Mouse (Mus musculus) liver, embryonic 12.5 days (tissue): Measurements from ENCODE around the gene Mxi1. TPM values are rescaled to one million over a fixed set of nuclear protein-coding genes. Genes with fewer than 3 reads are reported as not detected.

Experiments
- ATAC-seq: fragments of 200-750 bp; cut with Nextera tagmentation; 2 replicates; pipeline ENCODE4 v1.8.0; 2017; ENCODE audit warnings: moderate number of reproducible peaks, mild to moderate bottlenecking, moderate library complexity
- H3K27ac ChIP-seq: fragments of 300-500 bp; sonication (generic); 2 replicates; pipeline ENCODE4 v1.5.1; 2016; ENCODE audit warnings: mild to moderate bottlenecking
- H3K27me3 ChIP-seq: fragments of 300-500 bp; sonication (generic); replicated peaks from 2 replicates; pipeline ENCODE4 v1.6.1; 2016; ENCODE audit warnings: mild to moderate bottlenecking, moderate library complexity
- H3K36me3 ChIP-seq: fragments of 300-500 bp; sonication (generic); 2 replicates; pipeline ENCODE4 v1.6.1; 2016; ENCODE audit warnings: mild to moderate bottlenecking, moderate library complexity
- H3K4me1 ChIP-seq: fragments of 300-500 bp; sonication (generic); 2 replicates; pipeline ENCODE4 v1.6.1; 2016
- H3K4me2 ChIP-seq: fragments of 300-500 bp; sonication (generic); 2 replicates; pipeline ENCODE4 v1.6.1; 2016; ENCODE audit warnings: mild to moderate bottlenecking, moderate library complexity
- H3K4me3 ChIP-seq: fragments of 300-500 bp; sonication (generic); 2 replicates; pipeline ENCODE4 v1.5.1; 2016; ENCODE audit warnings: mild to moderate bottlenecking, moderate library complexity
- H3K9ac ChIP-seq: fragments of 300-500 bp; sonication (generic); 2 replicates; pipeline ENCODE4 v1.6.1; 2016; ENCODE audit warnings: mild to moderate bottlenecking, moderate library complexity
- H3K9me3 ChIP-seq: fragments of 300-500 bp; sonication (generic); replicated peaks from 2 replicates; pipeline ENCODE4 v1.6.1; 2016; ENCODE audit warnings: mild to moderate bottlenecking, moderate library complexity
- WGBS: fragments of 180-500 bp; shearing (Covaris S2); methylation state at CpG from one replicate; pipeline ENCODE4 v1.1.7; 2016; ENCODE audit not compliant: insufficient replicate concordance; 5-methylcytosine and 5-hydroxymethylcytosine counted together
- polyA plus RNA-seq: library from polyadenylated mRNA; unstranded; fragments of >200 nt; fragmentation: Nextera tagmentation; extraction: Ambion mirVana; gene quantifications from 2 replicates; pipeline ENCODE4 v1.2.1, GENCODE M21; 2016

Gene Mxi1
- polyA plus RNA-seq, 1 experiment from 2014 or later = 38.3 TPM

DNA sequence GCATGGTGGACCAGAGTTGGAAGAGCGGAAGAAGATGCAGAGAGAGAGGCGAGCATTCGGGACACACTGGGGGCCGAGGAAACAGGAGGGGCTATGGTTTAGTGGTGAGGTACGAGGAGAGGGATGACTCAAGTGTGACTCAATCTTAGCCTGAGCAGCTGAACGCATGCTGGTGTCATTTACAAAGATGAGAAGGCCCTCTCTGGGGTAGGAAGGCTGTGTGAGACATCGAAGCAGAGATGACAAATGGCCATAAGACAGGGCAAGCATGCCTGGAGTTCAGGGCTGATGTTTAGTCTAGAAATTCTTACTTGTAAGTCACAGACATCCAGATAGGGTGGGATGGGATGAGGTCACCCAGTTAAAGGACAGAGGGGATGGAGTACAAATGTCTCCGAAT is 98.1 kb downstream of the Mxi1 start:
- WGBS = 63% methylated on average over 8 of the region's 8 CpGs
- no peak for ATAC-seq
- Histone ChIP-seq H3K4me1 (peaks cover 20% of the 10 kb centered on the region), H3K4me2 (no peak overlapping the region), H3K27me3 (no peaks in the 10 kb centered on the region), H3K27ac (no peak overlapping the region), H3K36me3 (no peaks in the 10 kb centered on the region), H3K9ac (no peak overlapping the region), H3K9me3 (no peaks in the 10 kb centered on the region), H3K4me3 (no peak overlapping the region)

DNA sequence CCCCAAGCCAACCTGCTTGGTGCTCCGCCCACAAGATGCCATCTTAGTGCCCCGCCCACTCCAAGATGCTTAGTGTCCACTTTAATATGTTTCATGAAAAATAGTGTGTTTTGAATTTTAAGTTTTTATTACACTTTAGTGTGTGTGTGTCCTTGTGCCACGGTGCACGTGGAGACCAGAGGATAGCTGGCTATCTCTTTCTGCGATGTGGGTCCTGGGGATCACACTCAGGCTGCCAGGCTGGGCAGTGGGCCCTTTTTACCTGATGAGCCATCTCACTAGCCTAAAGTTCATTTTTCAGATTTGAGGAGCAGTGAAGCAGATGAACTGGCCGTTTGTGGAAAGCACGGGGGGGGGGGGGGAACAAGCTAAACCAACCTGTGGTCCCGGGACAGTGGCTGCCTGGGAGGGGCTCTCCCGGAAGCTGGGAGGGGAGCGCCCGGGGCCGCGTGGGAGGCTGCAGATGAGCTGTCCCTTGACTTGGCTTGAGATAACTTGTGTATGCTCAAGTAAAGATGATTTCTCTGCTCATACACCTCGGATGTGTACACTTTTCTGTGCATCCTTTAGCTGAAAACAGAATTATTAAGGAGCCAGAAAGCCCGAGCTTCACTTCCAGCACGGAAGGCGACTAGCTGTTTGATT is 99.5 kb downstream of the Mxi1 start:
- Histone ChIP-seq H3K4me1 (peaks cover 31% of the 10 kb centered on the region), H3K9ac (no peak overlapping the region), H3K9me3 (no peaks in the 10 kb centered on the region), H3K27me3 (no peaks in the 10 kb centered on the region), H3K4me3 (no peak overlapping the region), H3K4me2 (peak overlapping the region; percentile 13), H3K27ac (no peak overlapping the region), H3K36me3 (no peaks in the 10 kb centered on the region)
- no peak for ATAC-seq
- WGBS = 44% methylated on average over 17 of the region's 17 CpGs

DNA sequence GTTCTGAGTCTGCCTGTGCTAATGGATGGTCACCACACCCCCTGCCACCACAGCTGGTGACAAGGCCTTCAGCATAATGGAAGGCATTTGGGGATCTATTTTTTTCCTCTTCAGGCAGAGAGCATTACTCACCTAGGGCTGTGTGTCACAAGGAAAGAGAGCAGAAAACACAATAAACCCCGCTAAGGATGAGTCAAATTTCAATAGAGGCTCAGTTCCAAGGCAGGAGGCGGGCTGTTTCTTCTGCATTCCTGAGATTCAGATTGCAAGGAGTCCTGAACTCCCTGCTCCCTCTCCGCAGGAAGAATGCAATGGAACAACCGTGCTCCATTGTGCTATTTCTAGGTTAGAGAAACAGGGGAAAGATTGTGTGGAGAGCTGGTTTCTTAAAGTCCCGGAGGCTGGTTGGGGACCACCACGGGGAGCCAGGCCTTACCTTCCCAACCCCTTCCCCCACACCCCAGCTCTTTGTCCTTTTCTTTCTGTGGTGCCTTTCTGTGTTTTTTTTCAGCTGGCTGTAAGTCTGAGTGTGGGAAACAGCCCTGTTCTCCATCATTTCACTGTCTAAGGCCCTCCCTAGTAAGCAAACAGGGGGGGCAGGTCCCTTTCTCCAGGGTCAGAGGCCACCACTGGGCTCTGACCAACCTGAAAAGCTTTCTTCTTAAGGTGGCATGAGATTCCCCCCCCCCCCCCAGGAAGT is 102.0 kb downstream of the Mxi1 start:
- H3K27ac ChIP-seq = no peak overlapping the region; the same call in 1 of the 2 replicates
- H3K4me1 ChIP-seq = peaks cover 37% of the 10 kb centered on the region
- H3K36me3 ChIP-seq = no peaks in the 10 kb centered on the region
- no peak overlapping the region for H3K9ac ChIP-seq
- no peak for ATAC-seq
- WGBS = 49% methylated on average over 6 of the region's 6 CpGs
- no peaks in the 10 kb centered on the region for H3K9me3 ChIP-seq
- H3K4me3 ChIP-seq = no peak overlapping the region
- H3K27me3 ChIP-seq = no peaks in the 10 kb centered on the region
- H3K4me2 ChIP-seq = no peak overlapping the region

DNA sequence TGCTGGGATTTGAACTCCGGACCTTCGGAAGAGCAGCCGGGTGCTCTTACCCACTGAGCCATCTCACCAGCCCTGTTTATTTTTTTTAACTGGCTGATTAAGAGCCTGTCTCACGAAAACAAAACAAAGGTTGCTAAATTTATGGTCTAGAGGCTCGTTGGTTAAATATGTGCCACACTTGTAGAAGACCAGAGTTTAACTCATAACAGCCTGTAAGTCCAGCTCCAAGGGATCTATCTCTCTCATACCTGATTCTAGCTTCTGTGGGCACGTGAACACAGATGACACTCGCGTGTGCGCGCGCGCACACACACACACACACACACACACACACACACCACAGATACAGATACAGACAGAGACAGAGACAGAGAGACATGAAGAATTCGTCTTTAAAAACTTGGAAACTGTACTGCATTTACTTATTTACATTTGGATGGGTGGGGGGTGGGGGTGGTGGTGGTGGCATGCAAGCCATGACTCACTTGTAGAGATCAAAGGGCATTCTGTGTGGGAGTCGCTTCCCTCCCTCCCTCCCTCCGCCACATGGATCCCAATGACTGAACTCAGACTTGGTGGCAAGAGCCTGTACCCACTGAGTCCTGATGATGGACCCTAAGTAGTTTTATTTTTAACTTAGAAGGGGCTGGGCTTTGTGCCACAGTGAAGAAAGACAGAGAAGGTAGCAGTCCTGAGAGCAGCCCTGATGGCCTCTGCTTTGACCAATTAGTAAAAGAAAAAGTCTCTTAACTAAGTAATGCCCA is 103.5 kb downstream of the Mxi1 start:
- H3K27ac ChIP-seq = peak overlapping the region; percentile 52

DNA sequence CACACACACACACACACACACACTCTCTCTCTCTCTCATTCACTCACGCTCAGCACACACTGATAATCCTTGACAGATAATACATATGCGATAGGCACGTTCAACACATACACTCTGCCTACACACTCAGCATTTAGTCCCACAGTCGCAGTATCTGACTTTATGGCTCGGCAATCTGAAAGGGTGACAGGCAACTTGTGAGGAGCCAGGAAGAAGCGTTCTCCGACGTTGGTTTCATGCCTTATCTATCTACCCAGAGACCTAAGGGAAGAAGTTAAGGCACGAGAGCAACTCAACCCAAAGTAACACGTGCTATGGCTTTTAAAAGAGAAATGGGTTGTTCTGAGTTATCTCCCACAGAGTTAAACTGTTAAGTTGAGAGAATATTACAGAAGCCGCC is 104.3 kb downstream of the Mxi1 start:
- Histone ChIP-seq H3K4me2 (peak overlapping the region; percentile 48), H3K4me1 (peaks cover 33% of the 10 kb centered on the region), H3K4me3 (peak overlapping the region; percentile 8; the same call in 1 of the 2 replicates), H3K9ac (no peak overlapping the region), H3K36me3 (no peaks in the 10 kb centered on the region), H3K27ac (peak overlapping the region; percentile 52), H3K27me3 (no peaks in the 10 kb centered on the region), H3K9me3 (no peaks in the 10 kb centered on the region)
- ATAC-seq = peak; percentile 80
- 17% methylated on average over 11 of the region's 11 CpGs for WGBS

More for the DNA sequence above, 103.5 kb downstream of the Mxi1 start:
- H3K4me3 ChIP-seq = no peak overlapping the region
- no peak overlapping the region for H3K9ac ChIP-seq
- 74% methylated on average over 15 of the region's 15 CpGs for WGBS
- H3K27me3 ChIP-seq = no peaks in the 10 kb centered on the region
- H3K9me3 ChIP-seq = no peaks in the 10 kb centered on the region
- ATAC-seq = no peak
- no peak overlapping the region; the same call in 1 of the 2 replicates for H3K4me2 ChIP-seq
- peaks cover 37% of the 10 kb centered on the region for H3K4me1 ChIP-seq
- no peaks in the 10 kb centered on the region for H3K36me3 ChIP-seq

DNA sequence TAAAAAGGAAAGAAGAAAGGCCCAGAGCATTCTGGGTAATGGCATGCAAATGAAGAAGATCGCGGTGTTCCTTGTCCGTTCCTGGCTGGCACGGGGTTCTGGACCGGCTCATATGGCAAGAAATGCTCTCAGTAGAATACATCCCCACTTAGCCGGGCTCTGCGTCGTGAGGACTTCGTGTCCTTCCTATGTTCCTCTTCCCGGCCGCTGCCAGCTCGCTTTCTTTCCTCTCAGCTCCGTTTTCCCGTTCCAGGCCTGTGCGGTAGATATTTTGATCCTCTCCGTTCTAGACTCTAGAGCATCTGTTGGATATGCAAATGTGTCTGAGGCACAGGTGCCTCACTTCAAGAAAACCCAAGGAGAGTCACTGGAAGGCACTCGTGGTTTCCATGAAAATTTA is 104.9 kb downstream of the Mxi1 start:
- H3K4me2 ChIP-seq = peak overlapping the region; percentile 48
- no peaks in the 10 kb centered on the region for H3K27me3 ChIP-seq
- ATAC-seq = no peak
- H3K9me3 ChIP-seq = no peaks in the 10 kb centered on the region
- H3K4me3 ChIP-seq = peak overlapping the region; percentile 8; the same call in 1 of the 2 replicates
- WGBS = 69% methylated on average over 17 of the region's 17 CpGs
- no peak overlapping the region for H3K9ac ChIP-seq
- H3K36me3 ChIP-seq = no peaks in the 10 kb centered on the region
- peak overlapping the region; percentile 52; the same call in 1 of the 2 replicates for H3K27ac ChIP-seq
- peaks cover 31% of the 10 kb centered on the region for H3K4me1 ChIP-seq

DNA sequence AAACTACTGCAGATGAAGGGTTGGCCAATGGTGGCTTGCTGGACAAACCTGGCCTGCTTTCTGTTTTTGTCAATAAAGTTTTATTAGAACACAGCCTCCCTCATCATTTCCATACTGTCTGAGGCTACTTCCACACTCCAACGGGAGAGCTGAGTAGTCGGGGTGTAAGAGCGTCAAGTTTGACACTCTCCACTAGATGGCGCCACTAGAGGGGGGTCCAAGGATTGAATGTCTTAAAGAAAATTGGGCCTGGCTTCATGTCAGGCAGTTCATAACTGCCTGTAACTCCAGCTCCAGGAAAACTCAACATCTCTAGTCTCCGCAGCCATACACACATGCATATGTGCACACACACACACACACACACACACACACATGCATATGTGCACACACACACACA is 109.5 kb downstream of the Mxi1 start:
- ATAC-seq = no peak
- WGBS = 21% methylated on average over 5 of the region's 5 CpGs

DNA sequence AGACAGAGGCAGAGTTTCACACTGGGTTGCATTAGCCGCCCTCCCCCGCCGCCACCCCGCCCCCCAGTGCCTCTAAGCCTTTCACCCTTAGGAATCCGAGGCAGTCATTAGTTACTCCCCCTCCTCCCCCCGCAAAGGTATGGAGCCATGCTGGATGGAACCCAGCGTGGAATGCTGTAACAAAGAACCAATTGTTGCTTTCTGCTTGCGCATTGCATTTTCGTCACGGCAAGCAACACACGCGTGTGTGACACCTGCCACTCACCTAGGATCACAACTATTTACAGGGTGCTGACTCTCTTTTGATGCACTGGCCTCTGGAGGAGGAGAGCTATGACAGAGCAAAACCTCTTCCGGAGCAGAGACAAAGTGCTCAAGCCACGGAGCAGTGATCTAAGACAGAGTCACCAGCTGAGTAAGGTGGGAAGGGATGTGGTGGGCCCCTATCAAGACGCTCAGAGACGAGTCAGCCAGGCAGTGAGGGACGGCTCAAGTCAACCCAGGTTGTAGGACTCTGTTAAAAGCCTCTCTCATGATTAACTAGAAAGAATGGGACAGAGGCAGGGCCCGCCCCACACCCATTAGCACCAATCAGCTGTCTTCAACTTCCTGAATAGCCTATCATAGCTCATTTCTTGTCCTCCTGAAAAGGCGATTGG is 110.7 kb downstream of the Mxi1 start:
- Histone ChIP-seq H3K4me2 (peak overlapping the region; percentile 78), H3K9ac (peak overlapping the region; percentile 23; the same call in 1 of the 2 replicates), H3K27ac (peak overlapping the region; percentile 55), H3K27me3 (peaks cover 35% of the 10 kb centered on the region), H3K9me3 (no peaks in the 10 kb centered on the region), H3K36me3 (no peaks in the 10 kb centered on the region), H3K4me1 (peaks cover 32% of the 10 kb centered on the region), H3K4me3 (peak overlapping the region; percentile 50)
- WGBS = 4% methylated on average over 19 of the region's 19 CpGs
- peak; percentile 91 for ATAC-seq

More for the DNA sequence above, 109.5 kb downstream of the Mxi1 start:
- H3K4me1 ChIP-seq = peaks cover 38% of the 10 kb centered on the region
- H3K27me3 ChIP-seq = peaks cover 25% of the 10 kb centered on the region
- no peak overlapping the region for H3K4me3 ChIP-seq
- H3K27ac ChIP-seq = no peak overlapping the region
- no peaks in the 10 kb centered on the region for H3K9me3 ChIP-seq
- no peak overlapping the region for H3K4me2 ChIP-seq
- H3K36me3 ChIP-seq = no peaks in the 10 kb centered on the region
- no peak overlapping the region for H3K9ac ChIP-seq

DNA sequence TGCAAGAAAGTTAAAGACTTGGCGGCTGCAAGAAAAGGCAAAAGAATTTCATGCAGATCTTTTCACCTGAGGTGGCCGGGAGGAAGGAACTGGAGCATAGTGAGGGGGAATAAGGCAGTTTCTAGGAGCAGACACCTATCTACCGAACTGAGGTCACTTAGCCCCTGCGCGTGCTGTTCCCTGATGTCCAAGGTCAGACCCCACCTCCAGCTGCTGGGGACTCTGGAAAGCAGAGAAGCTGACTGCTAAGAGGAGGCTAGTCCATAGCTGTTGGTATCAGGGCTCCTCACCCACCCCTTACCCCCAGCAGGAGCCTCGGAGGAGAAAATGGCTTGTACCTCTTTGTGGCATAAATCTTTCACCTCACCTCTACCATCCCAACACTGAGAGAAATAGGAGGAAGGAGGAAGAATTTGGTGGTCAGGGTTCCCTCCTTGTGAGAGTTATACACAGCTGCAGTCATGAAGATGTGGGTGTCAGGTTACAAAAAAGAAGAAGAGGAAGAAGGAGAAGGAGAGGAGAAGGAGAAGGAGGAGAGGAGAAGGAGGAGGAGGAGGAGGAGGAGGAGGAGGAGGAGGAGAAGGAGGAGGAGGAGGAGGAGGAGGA is 111.4 kb downstream of the Mxi1 start:
- Histone ChIP-seq H3K27me3 (peaks cover 35% of the 10 kb centered on the region), H3K27ac (no peak overlapping the region), H3K36me3 (no peaks in the 10 kb centered on the region), H3K4me3 (peak overlapping the region; percentile 50), H3K9me3 (no peaks in the 10 kb centered on the region), H3K9ac (peak overlapping the region; percentile 47), H3K4me1 (peaks cover 32% of the 10 kb centered on the region), H3K4me2 (peak overlapping the region; percentile 78)
- peak; percentile 12; the same call in 1 of the 2 replicates for ATAC-seq
- under 1% methylated on average over 6 of the region's 6 CpGs for WGBS

DNA sequence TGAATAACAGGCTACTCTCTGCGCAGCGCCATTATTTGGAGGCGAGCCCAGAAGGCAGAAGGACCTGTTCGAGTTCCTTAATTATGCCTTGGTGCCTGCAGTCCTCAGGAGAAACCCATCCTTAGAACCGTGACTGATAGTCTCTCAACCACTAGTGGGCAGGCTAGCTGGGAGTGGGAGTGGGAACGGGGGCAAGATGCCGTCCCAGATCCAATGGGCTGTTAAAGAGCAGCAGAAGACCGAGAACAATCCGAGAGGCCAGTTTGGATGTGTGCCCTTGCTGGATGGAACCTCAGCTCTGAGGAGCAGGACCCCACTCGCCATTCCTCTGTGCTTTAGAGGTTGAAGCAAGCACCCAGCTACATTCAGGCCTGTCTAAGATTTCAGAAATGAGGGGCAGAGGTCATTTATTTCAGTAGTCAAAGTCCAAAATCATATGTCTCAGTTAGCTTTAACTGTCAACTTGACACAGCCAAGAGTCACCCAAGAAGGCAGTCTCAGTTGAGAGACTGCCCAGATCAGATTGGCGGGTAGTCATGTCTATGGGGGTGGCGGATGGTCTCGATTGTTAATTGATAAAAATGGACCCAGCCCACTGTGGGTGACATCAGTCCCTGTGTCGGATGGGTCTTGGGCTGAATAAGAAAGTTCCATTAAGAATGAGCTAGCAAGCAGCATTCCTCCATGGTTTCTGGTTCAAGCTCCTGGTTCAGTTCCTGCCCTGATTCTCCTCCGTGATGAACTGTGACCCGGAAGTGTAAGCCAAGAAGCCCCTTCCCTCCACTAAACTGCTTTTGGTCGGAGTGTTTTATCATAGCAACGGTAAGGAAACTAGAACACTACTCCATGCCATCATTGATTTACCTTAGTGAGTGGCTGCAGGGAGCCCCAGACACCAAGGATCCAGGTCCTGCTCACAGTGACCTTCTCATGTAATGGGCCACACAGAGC is 112.3 kb downstream of the Mxi1 start:
- whole genome bisulfite sequencing = 39% methylated on average over 18 of the region's 18 CpGs
- no peak overlapping the region for H3K9ac ChIP-seq
- peak overlapping the region; percentile 52 for H3K4me2 ChIP-seq
- no peak overlapping the region for H3K27ac ChIP-seq
- no peaks in the 10 kb centered on the region for H3K36me3 ChIP-seq
- no peak for ATAC-seq
- H3K9me3 ChIP-seq = no peaks in the 10 kb centered on the region
- peak overlapping the region; percentile 7; the same call in 1 of the 2 replicates for H3K4me3 ChIP-seq
- H3K4me1 ChIP-seq = peaks cover 36% of the 10 kb centered on the region
- peaks cover 43% of the 10 kb centered on the region for H3K27me3 ChIP-seq
